Mouse (Mus musculus) E14TG2a.4 (cell line): Measurements from ENCODE around the gene Olfr1497.
"Not testable (repeated sequence)": the region's sequence is repeated elsewhere in the genome, so short reads cannot be mapped to it uniquely, and the experiment has no call there.

Experiments used
- H3K27me3 ChIP-seq: 2 replicates; pipeline ENCODE4 v1.6.1; 2014; ENCODE audit warnings: low read length, control low read depth; ENCODE audit not compliant: insufficient read depth
- H3K36me3 ChIP-seq: 2 replicates; pipeline ENCODE4 v1.6.1; 2014; ENCODE audit warnings: low read length, control low read depth; ENCODE audit not compliant: insufficient read depth
- H3K4me1 ChIP-seq: replicated peaks from 2 replicates; pipeline ENCODE4 v1.6.1; 2014; ENCODE audit warnings: low read depth, low read length, control low read depth
- H3K4me3 ChIP-seq: replicated peaks from 2 replicates; pipeline ENCODE4 v1.5.1; 2014; ENCODE audit warnings: mild to moderate bottlenecking, low read length
- H3K9me3 ChIP-seq: 2 replicates; pipeline ENCODE4 v1.6.1; 2014; ENCODE audit warnings: low read length, control low read depth
- CTCF ChIP-seq: conservative IDR thresholded peaks from 2 replicates; pipeline ENCODE4 v1.5.1; 2014; ENCODE audit warnings: low read length
- NANOG ChIP-seq: IDR thresholded peaks from 2 replicates; pipeline ENCODE4 v1.6.1; 2014; ENCODE audit warnings: borderline replicate concordance, low read length, mixed read lengths
- POU5F1 ChIP-seq: IDR thresholded peaks from 2 replicates; pipeline ENCODE4 v1.6.1; 2014; ENCODE audit warnings: low read length, borderline replicate concordance

The Olfr1497 gene

DNA sequence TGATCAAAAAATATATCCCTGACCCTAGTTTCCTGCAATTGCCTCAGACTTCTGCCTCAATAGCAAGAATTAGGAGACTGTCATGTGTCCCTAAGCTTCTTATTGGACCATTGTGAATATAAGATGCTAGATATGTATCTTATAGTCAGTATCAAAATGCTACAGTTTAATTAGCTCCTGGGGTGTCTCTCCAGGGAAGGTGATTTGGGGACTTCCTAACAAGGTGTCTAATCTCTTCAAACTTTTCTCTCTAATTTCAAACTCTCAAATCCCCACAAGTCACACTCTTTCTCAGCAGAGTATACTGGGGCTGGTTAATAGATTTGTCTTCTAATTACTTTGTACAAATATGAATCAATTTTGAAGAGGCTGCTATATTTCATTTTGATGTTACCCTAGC lies at the start of gene Olfr1497:
Gene Olfr1497, minus strand, starts transcription at position 101 of the 400 bp plus-strand sequence.
- H3K4me1 ChIP-seq: 0 out of 2 replicates have a peak, but pooled peaks cover 3% of the 10 kb centered on the region
- H3K4me3 ChIP-seq: no peak within 1 kb of the TSS
- TF ChIP-seq CTCF: no peak
- no peak for TF ChIP-seq POU5F1
- TF ChIP-seq NANOG: no peak
- H3K9me3 ChIP-seq: no peaks in the 10 kb centered on the region
- no peaks in the 10 kb centered on the region for H3K36me3 ChIP-seq
- no peaks in the 10 kb centered on the region for H3K27me3 ChIP-seq

DNA sequence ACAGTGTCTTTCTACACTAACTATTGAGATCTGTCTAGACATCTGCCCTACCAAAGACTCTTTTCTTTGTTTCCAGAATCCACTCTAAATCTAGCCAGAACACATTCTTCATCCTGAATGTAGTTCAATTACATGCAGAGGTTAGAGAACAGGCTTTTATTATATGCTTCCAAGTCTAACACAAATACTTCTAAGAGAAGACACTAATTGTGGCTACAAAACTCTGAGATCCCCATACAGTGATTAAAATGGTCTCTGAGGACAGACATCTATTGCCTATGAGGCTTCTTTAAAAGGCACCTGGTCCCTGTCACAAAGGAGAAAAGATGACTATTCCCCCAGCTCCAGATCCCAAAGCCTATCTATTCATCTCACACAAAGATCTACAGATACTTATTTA lies 32.4 kb upstream of the Olfr1497 start, which contains the start of gene Olfr1500:
Gene Olfr1500, minus strand, starts transcription at position 101 of the 400 bp plus-strand sequence.
- no peak for TF ChIP-seq POU5F1
- no peak for TF ChIP-seq NANOG
- no peak for TF ChIP-seq CTCF
- H3K9me3 ChIP-seq: no peaks in the 10 kb centered on the region
- H3K4me3 ChIP-seq: no peak within 1 kb of the TSS
- no peaks in the 10 kb centered on the region for H3K27me3 ChIP-seq
- H3K4me1 ChIP-seq: no peaks in the 10 kb centered on the region
- H3K36me3 ChIP-seq: no peaks in the 10 kb centered on the region

GRCm38 (mm10) chr19:13828447-13828846 lies 30.4 kb upstream of the Olfr1497 start:
- H3K4me3 ChIP-seq: no peak overlapping the region
- no peaks in the 10 kb centered on the region for H3K4me1 ChIP-seq
- no peaks in the 10 kb centered on the region for H3K36me3 ChIP-seq
- H3K27me3 ChIP-seq: no peaks in the 10 kb centered on the region
- TF ChIP-seq NANOG (no peak), CTCF (no peak), POU5F1 (no peak)
- no peaks in the 10 kb centered on the region for H3K9me3 ChIP-seq

DNA sequence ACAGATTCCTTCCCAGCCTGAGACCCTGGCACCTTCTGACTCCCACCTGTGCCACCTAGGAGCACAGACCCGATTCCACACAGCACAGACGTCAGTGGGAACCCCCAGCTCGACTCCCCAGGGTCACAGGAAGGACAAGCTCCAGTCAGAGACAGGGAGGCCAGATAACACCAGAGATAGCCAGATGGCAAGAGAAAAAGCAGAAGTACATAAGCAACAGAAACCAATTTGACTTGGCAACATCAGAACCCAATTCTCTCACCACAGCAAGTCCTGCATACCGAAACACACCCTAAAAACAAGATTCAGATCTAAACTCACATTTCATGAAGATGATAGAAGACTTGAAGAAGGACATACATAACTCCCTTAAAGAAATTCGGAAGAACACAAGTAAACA lies 22.8 kb upstream of the Olfr1497 start:
- no peaks in the 10 kb centered on the region for H3K9me3 ChIP-seq
- no peaks in the 10 kb centered on the region for H3K4me1 ChIP-seq
- TF ChIP-seq POU5F1 (no peak), CTCF (no peak), NANOG (no peak)
- no peaks in the 10 kb centered on the region for H3K27me3 ChIP-seq
- no peak overlapping the region for H3K4me3 ChIP-seq
- no peaks in the 10 kb centered on the region for H3K36me3 ChIP-seq

- H3K4me1 ChIP-seq: no peaks in the 10 kb centered on the region
- no peak within 1 kb of the TSS for H3K4me3 ChIP-seq
- no peaks in the 10 kb centered on the region for H3K36me3 ChIP-seq
- no peaks in the 10 kb centered on the region for H3K9me3 ChIP-seq
- TF ChIP-seq NANOG: no peak
- no peaks in the 10 kb centered on the region for H3K27me3 ChIP-seq
Observed at GRCm38 (mm10) chr19:13819347-13819746, 21.3 kb upstream of the Olfr1497 start, which contains the start of gene Olfr1499. Gene Olfr1499, minus strand, starts transcription at chr19:13819447.

GRCm38 (mm10) chr19:13818827-13819226 lies 20.8 kb upstream of the Olfr1497 start:
- no peak overlapping the region for H3K4me3 ChIP-seq
- peak; percentile 57 for TF ChIP-seq CTCF
- TF ChIP-seq NANOG: no peak
- TF ChIP-seq POU5F1: no peak
- no peaks in the 10 kb centered on the region for H3K36me3 ChIP-seq
- H3K4me1 ChIP-seq: no peaks in the 10 kb centered on the region
- H3K27me3 ChIP-seq: no peaks in the 10 kb centered on the region
- H3K9me3 ChIP-seq: no peaks in the 10 kb centered on the region

DNA sequence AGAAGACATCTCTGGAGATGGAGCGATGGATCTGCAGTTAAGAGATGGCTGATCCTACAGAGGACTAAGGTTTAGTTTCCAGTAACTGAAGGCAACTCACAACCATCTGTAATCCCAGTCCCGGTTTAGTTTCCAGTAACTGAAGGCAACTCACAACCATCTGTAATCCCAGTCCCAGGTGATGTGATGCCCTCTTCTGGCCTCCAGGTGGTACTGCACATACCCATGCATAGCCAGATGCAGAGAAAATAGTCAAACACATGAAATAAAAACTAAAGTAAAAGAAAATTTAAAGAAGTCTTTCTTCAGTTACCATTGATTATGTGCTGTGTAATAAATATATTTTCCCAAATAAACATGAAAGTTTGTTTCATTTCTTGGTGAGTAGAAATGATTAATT lies 14.8 kb upstream of the Olfr1497 start:
- H3K9me3 ChIP-seq: no peaks in the 10 kb centered on the region
- no peaks in the 10 kb centered on the region for H3K4me1 ChIP-seq
- no peaks in the 10 kb centered on the region for H3K27me3 ChIP-seq
- no peak overlapping the region for H3K4me3 ChIP-seq
- H3K36me3 ChIP-seq: no peaks in the 10 kb centered on the region
- TF ChIP-seq POU5F1: no peak
- peak; percentile 96 for TF ChIP-seq CTCF
- TF ChIP-seq NANOG: no peak

- not testable (repeated sequence) for H3K9me3 ChIP-seq, H3K27me3 ChIP-seq, H3K36me3 ChIP-seq, H3K4me3 ChIP-seq
- TF ChIP-seq NANOG: peak; percentile 85
- peaks cover 24% of the 10 kb centered on the region for H3K4me1 ChIP-seq
Observed at GRCm38 (mm10) chr19:13805486-13805885, 7.5 kb upstream of the Olfr1497 start.

DNA sequence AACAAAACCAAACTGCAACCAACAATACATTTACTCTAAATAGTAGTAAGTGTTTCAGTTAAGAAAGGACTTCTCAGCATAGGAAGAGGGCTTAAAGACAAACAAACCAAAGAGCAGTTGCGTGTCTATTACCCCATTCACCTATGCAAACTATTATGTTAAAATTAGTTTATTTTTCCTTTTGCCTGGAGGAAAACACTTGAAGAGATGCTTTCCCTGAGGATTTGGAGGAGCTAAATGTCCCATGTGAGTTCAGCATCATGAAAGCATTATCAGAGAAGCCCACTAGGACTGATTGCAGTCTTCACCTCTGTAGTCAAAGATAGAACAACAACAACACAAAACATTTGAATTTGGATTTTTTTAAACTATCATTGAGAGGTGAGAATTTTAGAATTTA lies 20.4 kb downstream of the Olfr1497 start, which contains the start of gene Olfr1496:
Gene Olfr1496, plus strand, starts transcription at position 301 of the 400 bp plus-strand sequence.
- H3K4me1 ChIP-seq: no peaks in the 10 kb centered on the region
- TF ChIP-seq POU5F1: no peak
- TF ChIP-seq NANOG: no peak
- TF ChIP-seq CTCF: no peak
- H3K27me3 ChIP-seq: no peaks in the 10 kb centered on the region
- H3K36me3 ChIP-seq: no peaks in the 10 kb centered on the region
- no peak within 1 kb of the TSS for H3K4me3 ChIP-seq
- no peaks in the 10 kb centered on the region for H3K9me3 ChIP-seq
